Mouse (Mus musculus) heart, postnatal 25 days (tissue): ENCODE data around the gene Vmn1r50. TPM values are rescaled to one million over a fixed set of nuclear protein-coding genes. Genes with fewer than 3 reads are reported as not detected.
"Not testable (repeated sequence)": the region's sequence is repeated elsewhere in the genome, so short reads cannot be mapped to it uniquely, and the experiment has no call there.

Experiments
- DNase-seq: peaks from one replicate; pipeline ENCODE4 v3.0.0; 2022; ENCODE audit warnings: low spot score
- intact Hi-C: fragments of 180-260 bp; cut with DNase I; formaldehyde crosslinking; loops from one replicate; pipeline ENCODE4 v1.15.1; 2025
- total RNA-seq, 2 experiments: library from RNA; stranded (reverse); gene quantifications; 2 replicates each; pipeline ENCODE4 v1.2.3; 2021

Vmn1r50 gene
- total RNA-seq: not detected

DNA sequence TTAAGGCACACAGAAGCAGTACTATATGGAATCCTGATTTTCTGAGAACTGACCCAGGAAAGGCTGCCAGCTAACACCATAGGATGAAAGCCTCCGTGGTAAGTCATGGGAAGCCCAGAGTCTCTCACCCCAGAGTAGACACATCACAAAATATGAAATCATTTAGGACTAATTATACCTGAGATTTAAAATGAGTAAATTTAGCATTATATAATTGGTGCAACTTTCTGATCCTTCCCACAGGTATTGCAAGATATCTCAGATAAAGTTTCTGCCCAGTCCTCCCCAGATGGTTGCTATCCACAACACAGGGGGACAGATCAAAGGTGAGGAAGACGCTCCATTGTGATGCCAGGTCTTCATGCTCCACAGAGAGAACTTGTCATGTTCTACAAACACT is at the start of gene Vmn1r50:
Gene Vmn1r50 (plus strand): TSS at position 301 of the 400 bp plus-strand sequence.
- DNase-seq: no peak
- intact Hi-C loops: no loop called here

DNA sequence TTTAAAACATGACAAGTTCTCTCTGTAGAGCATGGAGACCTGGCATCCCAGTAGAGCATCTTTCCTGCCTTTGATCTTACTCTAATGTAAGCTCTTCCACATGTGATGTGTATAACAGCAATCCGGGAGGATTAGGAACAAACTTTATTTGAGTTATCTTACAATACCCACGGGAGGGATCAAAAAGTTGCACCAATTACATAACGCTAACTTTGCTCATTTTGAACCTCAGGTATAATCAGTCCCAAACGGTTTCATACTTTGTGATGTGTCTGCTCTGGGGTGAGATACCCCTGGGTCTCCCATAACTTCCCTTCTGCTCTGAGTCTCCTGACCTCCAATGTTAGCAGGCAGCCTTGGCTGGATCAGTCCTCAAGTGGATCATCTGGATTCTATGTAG is 22.8 kb upstream of the Vmn1r50 start, which contains the start of gene Vmn1r49:
Gene Vmn1r49 (minus strand): TSS at position 101 of the 400 bp plus-strand sequence.
- DNase-seq: no peak
- intact Hi-C loops: no loop called here

DNA sequence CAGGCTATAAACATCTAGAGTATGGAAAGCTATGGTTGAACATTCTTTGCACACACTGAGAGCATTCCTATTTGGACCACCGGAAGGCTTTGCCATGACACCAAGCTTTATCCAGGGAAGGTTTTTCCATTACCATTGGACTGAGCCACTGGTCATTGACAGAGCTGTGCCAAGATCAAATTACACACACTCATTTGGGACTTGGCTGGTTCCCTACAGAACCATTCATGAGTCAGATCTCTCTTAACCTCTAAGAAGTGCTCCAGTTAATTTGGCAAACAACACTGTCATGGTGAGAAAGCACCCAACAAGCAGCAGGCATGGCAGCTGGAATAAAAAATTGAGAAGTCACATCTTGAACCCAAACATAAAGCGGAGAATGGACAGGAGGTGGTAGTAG is 664 bp upstream of the Vmn1r50 start:
- intact Hi-C loops: no loop called here

DNA sequence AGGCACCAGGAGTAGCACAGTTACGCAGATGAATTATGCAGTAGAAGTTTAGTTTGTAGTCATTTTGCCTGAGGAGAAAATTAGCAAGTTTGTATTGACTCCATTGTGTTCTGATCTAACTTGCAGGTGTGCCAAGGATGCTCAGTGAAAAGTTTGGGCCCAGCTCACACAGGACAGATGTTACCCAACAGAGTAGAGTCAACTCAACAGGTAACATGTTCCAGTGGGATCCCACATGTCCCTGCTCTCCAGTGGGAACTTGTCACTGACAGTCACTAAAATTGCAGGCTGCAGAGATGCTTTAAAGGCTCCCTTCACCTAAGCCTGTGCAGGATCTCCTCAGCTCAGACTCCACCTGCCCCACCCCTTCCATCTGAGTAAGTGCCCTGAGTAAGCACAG is 21.1 kb downstream of the Vmn1r50 start, which contains the start of gene Vmn1r51:
Gene Vmn1r51 (plus strand): TSS at position 301 of the 400 bp plus-strand sequence.
- DNase-seq, intact Hi-C loops: not testable (repeated sequence)

More for the DNA sequence above, 664 bp upstream of the Vmn1r50 start:
- no peak for DNase-seq

Other genes starting within 250 kb of the Vmn1r50 start
- gene Vmn1r42, start 225.0 kb upstream of the Vmn1r50 start, total RNA-seq: under 1 TPM in 1 of 2 experiments, not detected in 1; 0.08 TPM
- not detected for gene Vmn1r43, start 225.0 kb upstream of the Vmn1r50 start, total RNA-seq
- not detected for gene Vmn1r44, start 217.8 kb upstream of the Vmn1r50 start, total RNA-seq
- gene Vmn1r45, start 160.8 kb upstream of the Vmn1r50 start, total RNA-seq: not detected
- not detected for gene Vmn1r46, start 132.1 kb upstream of the Vmn1r50 start, total RNA-seq
- not detected for gene Vmn1r47, start 85.3 kb upstream of the Vmn1r50 start, total RNA-seq
- gene Vmn1r48, start 64.6 kb upstream of the Vmn1r50 start, total RNA-seq: not detected
- gene Vmn1r49, start 22.9 kb upstream of the Vmn1r50 start, total RNA-seq: not detected
- not detected for gene Vmn1r51, start 21.2 kb downstream of the Vmn1r50 start, total RNA-seq
- not detected for gene Vmn1r52, start 73.4 kb downstream of the Vmn1r50 start, total RNA-seq
- gene V1ra8, start 101.4 kb downstream of the Vmn1r50 start, total RNA-seq: not detected
- not detected for gene Vmn1r53, start 123.0 kb downstream of the Vmn1r50 start, total RNA-seq
- not detected for gene Vmn1r54, start 144.9 kb downstream of the Vmn1r50 start, total RNA-seq
- not detected for gene BC048671, start 199.8 kb downstream of the Vmn1r50 start, total RNA-seq
- not detected for gene Chst13, start 223.8 kb downstream of the Vmn1r50 start, total RNA-seq
- not detected for gene Uroc1, start 231.9 kb downstream of the Vmn1r50 start, total RNA-seq